Mouse (Mus musculus) midbrain, embryonic 16.5 days (tissue): ENCODE results near the gene Mlxip. TPM values are rescaled to one million over a fixed set of nuclear protein-coding genes. Genes with fewer than 3 reads are reported as not detected.

ENCODE experiments used
- ATAC-seq: fragments of 200-750 bp; cut with Nextera tagmentation; 2 replicates; pipeline ENCODE4 v1.8.0; 2017; ENCODE audit warnings: moderate TSS enrichment
- H3K27ac ChIP-seq: fragments of 300-500 bp; sonication (generic); 2 replicates; pipeline ENCODE4 v1.5.1; 2014; ENCODE audit warnings: mild to moderate bottlenecking, low read length, mixed read lengths
- H3K27me3 ChIP-seq: fragments of 300-500 bp; sonication (generic); 2 replicates; pipeline ENCODE4 v1.6.1; 2014; ENCODE audit warnings: low read depth, low read length, mixed read lengths; ENCODE audit not compliant: control insufficient read depth, insufficient read depth
- H3K36me3 ChIP-seq: fragments of 300-500 bp; sonication (generic); 2 replicates; pipeline ENCODE4 v1.6.1; 2014; ENCODE audit warnings: mild to moderate bottlenecking, low read length, moderate library complexity, mixed read lengths; ENCODE audit not compliant: control insufficient read depth, insufficient read depth
- H3K4me1 ChIP-seq: fragments of 300-500 bp; sonication (generic); 2 replicates; pipeline ENCODE4 v1.6.1; 2014; ENCODE audit warnings: mild to moderate bottlenecking, low read length, mixed read lengths; ENCODE audit not compliant: control insufficient read depth, insufficient read depth
- H3K4me2 ChIP-seq: fragments of 300-500 bp; sonication (generic); 2 replicates; pipeline ENCODE4 v1.6.1; 2014; ENCODE audit warnings: mild to moderate bottlenecking, low read length, mixed read lengths
- H3K4me3 ChIP-seq: fragments of 300-500 bp; sonication (generic); 2 replicates; pipeline ENCODE4 v1.5.1; 2014; ENCODE audit warnings: low read depth, mild to moderate bottlenecking, low read length, moderate library complexity, mixed read lengths
- H3K9ac ChIP-seq: fragments of 300-500 bp; sonication (generic); 2 replicates; pipeline ENCODE4 v1.6.1; 2014; ENCODE audit warnings: low read depth, low read length, mixed read lengths
- H3K9me3 ChIP-seq: fragments of 300-500 bp; sonication (generic); replicated peaks from 2 replicates; pipeline ENCODE4 v1.6.1; 2014; ENCODE audit warnings: mild to moderate bottlenecking, low read length, mixed read lengths; ENCODE audit not compliant: control insufficient read depth, poor library complexity, severe bottlenecking
- WGBS: fragments of 180-500 bp; shearing (Covaris S2); extraction: QIAGEN DNeasy Blood & Tissue Kit; methylation state at CpG from one replicate; pipeline ENCODE4 v1.1.7; 2014; 5-methylcytosine and 5-hydroxymethylcytosine counted together
- polyA plus RNA-seq: library from polyadenylated mRNA; unstranded; fragments of >200 nt; fragmentation: Nextera tagmentation; extraction: Ambion mirVana; gene quantifications from 2 replicates; pipeline ENCODE4 v1.2.1, GENCODE M21; 2015

The Mlxip gene
- polyA plus RNA-seq, 1 experiment from 2014 or later = 15.5 TPM

DNA sequence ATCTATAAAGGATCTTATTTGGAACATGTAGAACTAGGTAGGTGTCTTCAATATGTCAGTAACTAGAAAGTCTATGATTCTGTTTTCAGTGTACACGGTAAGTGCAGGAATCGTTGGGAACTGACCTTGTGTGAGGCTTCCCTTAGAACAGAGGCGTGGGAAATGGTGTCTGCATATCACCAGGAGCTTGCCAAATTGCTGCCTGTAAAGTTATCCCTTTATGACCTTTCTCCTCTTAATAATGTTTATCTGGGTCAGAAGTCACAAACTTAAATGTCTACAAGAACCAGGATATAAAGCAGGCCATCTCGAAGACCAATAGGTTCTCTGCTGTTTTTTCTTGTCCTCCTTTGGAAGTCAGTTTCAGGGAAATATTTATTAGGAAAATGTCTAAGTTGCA is 17.6 kb downstream of the Mlxip start:
- H3K27ac ChIP-seq = no peak overlapping the region
- WGBS = 91% methylated on average over 4 of the region's 4 CpGs
- H3K4me3 ChIP-seq = no peak overlapping the region
- peaks cover 4% of the 10 kb centered on the region; the same call in 1 of the 2 replicates for H3K36me3 ChIP-seq
- H3K27me3 ChIP-seq = no peaks in the 10 kb centered on the region
- H3K4me1 ChIP-seq = peaks cover 8% of the 10 kb centered on the region
- H3K9me3 ChIP-seq = no peaks in the 10 kb centered on the region
- ATAC-seq = no peak
- H3K9ac ChIP-seq = no peak overlapping the region
- no peak overlapping the region for H3K4me2 ChIP-seq

DNA sequence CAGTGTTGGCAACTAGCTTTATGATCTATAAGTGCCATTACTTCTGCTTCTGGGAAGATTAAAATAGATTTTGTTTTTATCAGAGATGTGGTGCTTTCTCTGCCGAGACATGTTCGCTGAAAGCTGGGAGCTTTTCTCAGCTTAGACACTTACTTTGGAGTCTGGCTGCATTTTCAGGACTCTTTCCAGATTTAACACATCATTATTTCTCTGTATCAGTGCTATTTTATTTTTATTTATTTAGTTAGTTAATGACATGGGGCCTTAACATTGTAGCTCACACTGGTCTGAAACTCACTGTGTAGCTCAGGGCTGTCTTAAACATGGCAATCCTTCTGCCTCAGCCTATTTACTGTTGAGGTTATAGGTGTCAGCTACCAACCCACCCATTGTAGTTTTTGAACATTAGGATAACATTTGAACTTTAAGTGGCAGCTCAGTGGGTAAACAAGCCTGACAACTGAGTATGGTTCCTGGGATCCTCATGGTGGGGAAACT is 19.3 kb downstream of the Mlxip start:
- Histone ChIP-seq H3K9me3 (no peaks in the 10 kb centered on the region), H3K4me3 (no peak overlapping the region), H3K27ac (no peak overlapping the region), H3K27me3 (no peaks in the 10 kb centered on the region), H3K9ac (no peak overlapping the region), H3K4me2 (no peak overlapping the region), H3K36me3 (peaks cover 4% of the 10 kb centered on the region; the same call in 1 of the 2 replicates), H3K4me1 (peaks cover 5% of the 10 kb centered on the region)
- WGBS = 82% methylated on average over 2 of the region's 2 CpGs
- no peak for ATAC-seq

DNA sequence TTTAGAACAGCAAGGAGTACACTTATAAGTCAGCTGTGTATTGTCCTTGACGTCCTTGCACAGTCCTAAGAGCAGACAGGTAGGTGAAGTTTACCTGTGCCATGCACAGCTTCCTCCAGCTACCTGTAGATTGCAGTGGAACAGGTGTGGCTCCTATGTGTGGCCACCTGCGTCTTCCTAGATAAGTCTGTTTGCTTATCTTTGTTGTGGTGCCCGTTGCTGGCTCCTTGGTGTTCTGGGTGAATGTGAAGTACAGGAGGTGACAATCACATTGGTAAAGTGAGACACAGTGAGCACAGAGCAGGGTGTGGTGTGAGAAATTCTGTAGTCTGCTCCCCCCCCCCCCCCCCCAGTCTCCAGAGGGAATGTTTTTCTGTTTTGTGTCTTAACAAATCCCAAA is 21.6 kb downstream of the Mlxip start:
- Histone ChIP-seq H3K4me3 (no peak overlapping the region), H3K4me1 (peaks cover 5% of the 10 kb centered on the region), H3K4me2 (no peak overlapping the region), H3K36me3 (no peaks in the 10 kb centered on the region), H3K27ac (no peak overlapping the region), H3K27me3 (no peaks in the 10 kb centered on the region), H3K9me3 (no peaks in the 10 kb centered on the region), H3K9ac (no peak overlapping the region)
- no peak for ATAC-seq
- WGBS = 88% methylated on average over 3 of the region's 3 CpGs

DNA sequence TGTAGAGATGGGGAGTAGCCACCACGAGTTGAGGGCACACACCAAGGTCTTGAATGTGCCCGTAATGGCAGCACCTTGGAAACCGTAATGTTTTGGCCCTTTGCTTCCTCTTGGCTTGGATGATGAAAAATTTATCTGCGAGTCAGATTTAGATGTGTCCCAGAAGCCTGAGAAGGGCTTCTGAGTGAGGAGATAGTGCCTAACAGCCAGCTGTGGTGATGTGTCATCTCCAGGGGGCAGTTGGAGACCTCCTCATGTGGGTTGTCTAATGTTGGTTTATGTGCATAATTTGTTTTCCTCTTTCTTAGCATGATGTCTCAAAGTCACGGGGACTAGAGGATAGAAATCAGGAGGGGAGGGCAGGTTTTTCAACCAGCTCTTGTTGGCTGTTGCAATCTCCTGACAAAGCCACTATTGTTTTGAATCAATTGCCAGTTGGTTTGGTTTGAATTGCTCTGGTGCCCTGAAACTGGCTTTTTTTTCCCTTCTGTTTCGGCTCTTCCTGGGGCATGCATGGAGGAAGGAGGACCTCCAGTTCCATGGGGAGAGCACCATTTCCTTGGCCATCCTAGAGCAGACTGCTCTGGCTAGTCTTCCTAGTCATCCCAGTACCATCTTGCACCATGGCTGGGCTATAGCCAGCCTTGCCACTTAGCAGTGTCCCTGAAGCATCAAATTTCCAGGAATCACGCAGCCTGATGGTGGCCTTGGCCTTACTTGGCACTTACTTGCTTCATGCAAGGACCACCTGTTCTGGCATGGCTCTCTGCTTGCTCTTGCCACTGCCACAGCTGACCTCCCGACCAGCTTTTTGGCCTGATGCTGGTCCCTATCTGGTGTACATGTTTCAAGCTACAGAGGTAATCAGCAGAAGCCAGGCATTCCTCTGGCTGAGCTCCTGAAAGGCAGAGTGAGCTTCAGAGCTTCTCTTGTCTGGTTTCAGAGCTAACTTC is 22.2 kb downstream of the Mlxip start:
- H3K27ac ChIP-seq = no peak overlapping the region

DNA sequence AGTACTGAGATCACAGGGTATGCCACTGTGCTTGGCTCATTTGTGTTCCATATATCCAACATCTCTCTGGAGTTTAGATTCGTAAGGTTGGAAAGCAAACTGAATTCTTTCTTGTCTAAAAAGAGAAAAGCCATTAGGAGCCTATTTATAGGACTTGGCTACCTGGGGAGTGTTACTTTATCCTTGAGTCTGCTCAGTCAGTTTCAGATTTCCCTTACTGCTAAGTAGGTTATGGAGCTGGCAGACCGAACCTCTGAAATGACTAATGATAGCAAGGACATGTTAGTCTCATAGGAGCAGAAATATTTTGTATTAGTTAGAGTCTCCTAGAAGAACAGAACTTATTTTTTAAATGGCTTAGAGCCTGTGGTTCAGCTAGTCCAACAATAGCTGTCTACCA is 29.3 kb downstream of the Mlxip start:
- no peak overlapping the region for H3K27ac ChIP-seq
- no peaks in the 10 kb centered on the region for H3K36me3 ChIP-seq
- no peak for ATAC-seq
- H3K4me1 ChIP-seq = no peaks in the 10 kb centered on the region
- 74% methylated on average over 2 of the region's 2 CpGs for WGBS
- no peak overlapping the region for H3K4me2 ChIP-seq
- H3K27me3 ChIP-seq = no peaks in the 10 kb centered on the region
- H3K9me3 ChIP-seq = no peaks in the 10 kb centered on the region
- H3K9ac ChIP-seq = no peak overlapping the region
- H3K4me3 ChIP-seq = no peak overlapping the region

More for the DNA sequence above, 22.2 kb downstream of the Mlxip start:
- 72% methylated on average over 8 of the region's 8 CpGs for WGBS
- H3K4me2 ChIP-seq = no peak overlapping the region
- no peaks in the 10 kb centered on the region for H3K9me3 ChIP-seq
- H3K36me3 ChIP-seq = no peaks in the 10 kb centered on the region
- H3K4me3 ChIP-seq = no peak overlapping the region
- H3K4me1 ChIP-seq = peaks cover 5% of the 10 kb centered on the region
- no peak for ATAC-seq
- H3K9ac ChIP-seq = no peak overlapping the region
- H3K27me3 ChIP-seq = no peaks in the 10 kb centered on the region

DNA sequence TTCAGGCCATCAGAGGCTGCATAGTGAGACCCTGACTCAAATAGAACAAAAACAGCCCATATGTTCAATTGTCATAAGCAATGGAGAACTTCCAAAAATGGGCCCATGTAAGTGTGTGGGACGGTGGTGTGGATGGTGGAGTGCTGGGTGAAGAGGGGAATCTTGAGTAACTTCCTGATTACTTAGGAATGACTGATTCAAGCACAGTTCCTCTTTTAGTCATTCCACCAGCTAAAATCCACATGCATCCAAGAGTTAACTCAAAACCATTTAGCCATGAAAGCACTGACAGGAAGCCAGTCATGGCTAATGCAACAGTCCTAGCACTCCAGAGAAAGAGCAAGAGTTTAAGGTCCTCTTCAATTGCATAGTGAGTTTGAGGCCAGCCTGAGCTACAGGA is 33.0 kb downstream of the Mlxip start:
- no peak overlapping the region for H3K27ac ChIP-seq
- no peak overlapping the region for H3K4me3 ChIP-seq
- no peaks in the 10 kb centered on the region for H3K27me3 ChIP-seq
- no peak overlapping the region for H3K9ac ChIP-seq
- peaks cover 4% of the 10 kb centered on the region for H3K4me1 ChIP-seq
- H3K9me3 ChIP-seq = no peaks in the 10 kb centered on the region
- H3K4me2 ChIP-seq = no peak overlapping the region
- no peak for ATAC-seq
- H3K36me3 ChIP-seq = no peaks in the 10 kb centered on the region
- WGBS = 100% methylated on average over 1 of the region's 1 CpGs

DNA sequence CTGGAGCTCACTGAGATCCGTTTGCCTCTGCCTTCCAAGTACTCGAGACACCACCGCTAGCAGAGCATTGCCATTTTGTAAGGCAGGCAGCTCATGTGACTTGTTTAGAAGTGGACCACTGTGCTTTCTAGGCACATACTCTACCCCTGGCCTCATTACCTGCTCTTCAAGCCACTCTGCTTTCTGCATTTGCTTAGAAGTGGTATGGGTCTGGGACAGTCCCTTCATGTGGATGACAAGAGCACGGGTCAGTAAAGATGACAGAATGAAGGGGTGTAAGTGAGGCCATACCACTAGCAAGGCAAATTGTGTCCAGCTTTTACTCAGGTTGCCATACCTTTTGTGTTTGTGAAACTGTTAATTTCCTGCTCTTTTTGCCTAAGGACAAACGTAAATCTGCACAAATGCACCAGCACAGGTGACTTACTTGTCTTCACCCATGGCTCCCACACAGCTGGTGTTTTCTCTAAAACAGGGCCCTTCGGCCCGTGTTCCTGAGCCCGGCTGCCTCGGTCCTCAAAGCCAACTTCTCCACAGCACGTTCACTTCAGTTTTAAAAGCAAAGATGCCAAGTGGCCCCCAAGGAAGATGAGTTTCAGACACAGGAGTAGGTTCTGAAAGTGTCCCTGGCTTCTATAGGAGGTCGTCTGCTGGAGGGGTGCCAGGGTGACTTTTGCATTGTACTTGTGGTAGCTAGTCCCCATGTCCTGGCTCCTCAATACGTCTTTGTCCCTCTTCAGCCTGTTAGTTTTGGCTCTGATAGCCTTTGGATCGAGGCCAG is 37.1 kb downstream of the Mlxip start:
- WGBS = 76% methylated on average over 13 of the region's 13 CpGs

DNA sequence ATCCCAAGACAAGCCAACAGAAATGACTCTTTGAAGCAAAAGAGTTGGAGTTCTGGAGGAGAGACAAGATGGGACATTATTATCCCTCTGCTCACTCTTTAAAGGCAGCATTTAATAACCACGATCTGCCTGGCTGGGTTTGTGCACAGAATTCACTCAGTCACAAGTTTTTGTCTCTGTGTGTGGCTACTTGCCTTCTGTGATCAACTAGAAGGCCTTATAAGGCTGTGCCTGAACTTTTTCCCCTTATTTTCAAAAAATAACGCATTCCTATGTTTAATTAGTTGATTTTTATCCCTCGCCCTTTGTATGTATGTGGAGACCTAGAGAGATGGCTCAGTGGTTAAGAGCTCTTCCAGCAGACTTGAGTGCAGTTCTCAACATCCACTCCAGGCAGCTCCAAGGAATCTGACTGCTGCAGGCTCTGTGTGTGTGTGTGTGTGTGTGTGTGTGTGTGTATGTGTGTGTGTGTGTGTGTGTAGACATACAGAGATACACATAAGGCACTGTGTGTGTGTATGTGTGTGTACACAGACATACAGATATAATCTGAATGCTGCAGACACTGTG is 37.8 kb downstream of the Mlxip start:
- WGBS = 66% methylated on average over 3 of the region's 3 CpGs
- no peak for ATAC-seq
- Histone ChIP-seq H3K9ac (no peak overlapping the region), H3K4me3 (no peak overlapping the region), H3K4me1 (peaks cover 9% of the 10 kb centered on the region), H3K36me3 (no peaks in the 10 kb centered on the region), H3K27me3 (no peaks in the 10 kb centered on the region), H3K9me3 (no peaks in the 10 kb centered on the region), H3K4me2 (no peak overlapping the region), H3K27ac (no peak overlapping the region)

More for the DNA sequence above, 37.1 kb downstream of the Mlxip start:
- no peaks in the 10 kb centered on the region for H3K36me3 ChIP-seq
- no peaks in the 10 kb centered on the region for H3K9me3 ChIP-seq
- ATAC-seq = no peak
- no peak overlapping the region for H3K9ac ChIP-seq
- H3K4me2 ChIP-seq = no peak overlapping the region
- no peak overlapping the region for H3K27ac ChIP-seq
- no peaks in the 10 kb centered on the region for H3K27me3 ChIP-seq
- peaks cover 9% of the 10 kb centered on the region for H3K4me1 ChIP-seq
- H3K4me3 ChIP-seq = no peak overlapping the region
